8 mouse cellular contexts compared by ENCODE assay signal in genomic region chr10:61536130-61537035, GRCm38 (mm10). TPM values are rescaled to one million over a fixed set of nuclear protein-coding genes. Genes with fewer than 3 reads are reported as not detected.
DNase-seq lines count a peak whose midpoint lies in the region; ATAC-seq and TF ChIP-seq lines count a peak whose summit lies in the region.

No protein-coding gene starts in this region.

- intact Hi-C loops in gastrocnemius, postnatal 14 days (cut with DNase I; ENCODE audit: low total_unique reads) = no loop called here
- intact Hi-C loops in left cerebral cortex, adult 2 months (cut with DNase I) = no loop called here

- no peak overlapping the region for H3K4me3 ChIP-seq in hindbrain, embryonic 16.5 days (ENCODE audit: low read length)
- no peak overlapping the region for H3K4me3 ChIP-seq in liver, embryonic 16.5 days (ENCODE audit: low read depth, low read length)
- H3K4me3 ChIP-seq in neural tube, embryonic 14.5 days (ENCODE audit: low read depth, low read length) = no peak overlapping the region
- no peak overlapping the region for H3K4me3 ChIP-seq in left cerebral cortex, adult 2 months

- no peak for TF ChIP-seq CTCF in left cerebral cortex, adult 2 months (IDR thresholded peaks at IDR 0.05)

- H3K27ac ChIP-seq in hindbrain, embryonic 16.5 days (ENCODE audit: low read depth, low read length) = peak overlapping the region; percentile 48
- peak overlapping the region; percentile 40 for H3K27ac ChIP-seq in liver, embryonic 16.5 days (ENCODE audit: low read length)
- peak overlapping the region; percentile 22; the same call in 1 of the 2 replicates for H3K27ac ChIP-seq in neural tube, embryonic 14.5 days (ENCODE audit: low read depth, low read length)
- no peak overlapping the region for H3K27ac ChIP-seq in left cerebral cortex, adult 2 months

- no peaks in the 10 kb centered on the region for H3K36me3 ChIP-seq in hindbrain, embryonic 16.5 days (ENCODE audit: control insufficient read depth, insufficient read depth, low read length)
- H3K36me3 ChIP-seq in liver, embryonic 16.5 days (ENCODE audit: control insufficient read depth, insufficient read depth) = no peaks in the 10 kb centered on the region
- H3K36me3 ChIP-seq in neural tube, embryonic 14.5 days (ENCODE audit: control insufficient read depth, insufficient read depth, low read length) = no peaks in the 10 kb centered on the region

- 32% methylated on average over 20 of the region's 20 CpGs for whole genome bisulfite sequencing in hindbrain, embryonic 16.5 days
- WGBS in liver, embryonic 16.5 days (ENCODE audit: insufficient replicate concordance) = 35% methylated on average over 20 of the region's 20 CpGs
- 34% methylated on average over 20 of the region's 20 CpGs for WGBS in neural tube, embryonic 14.5 days

- peaks cover 39% of the 10 kb centered on the region for H3K4me1 ChIP-seq in hindbrain, embryonic 16.5 days (ENCODE audit: control insufficient read depth, insufficient read depth, low read depth, low read length)
- peaks cover 30% of the 10 kb centered on the region for H3K4me1 ChIP-seq in liver, embryonic 16.5 days (ENCODE audit: control insufficient read depth, low read depth, low read length)
- peaks cover 37% of the 10 kb centered on the region for H3K4me1 ChIP-seq in neural tube, embryonic 14.5 days (ENCODE audit: control insufficient read depth, insufficient read depth, low read length)

- peak overlapping the region; percentile 29 for H3K4me2 ChIP-seq in hindbrain, embryonic 16.5 days (ENCODE audit: low read length)
- no peak overlapping the region for H3K4me2 ChIP-seq in liver, embryonic 16.5 days (ENCODE audit: low read depth, low read length)
- no peak overlapping the region for H3K4me2 ChIP-seq in neural tube, embryonic 14.5 days (ENCODE audit: low read depth, low read length)

- H3K27me3 ChIP-seq in hindbrain, embryonic 16.5 days (replicated peaks; ENCODE audit: control insufficient read depth, insufficient read depth, low read length) = no peaks in the 10 kb centered on the region
- H3K27me3 ChIP-seq in liver, embryonic 16.5 days (ENCODE audit: control insufficient read depth, insufficient read depth, low read depth, low read length) = no peaks in the 10 kb centered on the region
- H3K27me3 ChIP-seq in neural tube, embryonic 14.5 days (ENCODE audit: control insufficient read depth, insufficient read depth, low read length) = no peaks in the 10 kb centered on the region

- no peaks in the 10 kb centered on the region for H3K9me3 ChIP-seq in hindbrain, embryonic 16.5 days (ENCODE audit: control insufficient read depth, low read length)
- no peaks in the 10 kb centered on the region for H3K9me3 ChIP-seq in liver, embryonic 16.5 days (replicated peaks; ENCODE audit: control insufficient read depth, low read length)
- no peaks in the 10 kb centered on the region for H3K9me3 ChIP-seq in neural tube, embryonic 14.5 days (ENCODE audit: control insufficient read depth, low read length)

- peak; percentile 34; the same call in 1 of the 2 replicates for ATAC-seq in hindbrain, embryonic 16.5 days
- peak; percentile 59 for ATAC-seq in liver, embryonic 16.5 days (ENCODE audit: low read depth)
- ATAC-seq in neural tube, embryonic 14.5 days (ENCODE audit: low read depth) = peak; percentile 18; the same call in 1 of the 2 replicates

- H3K9ac ChIP-seq in hindbrain, embryonic 16.5 days (ENCODE audit: low read depth, low read length) = peak overlapping the region; percentile 43
- 0 out of 2 replicates have a peak overlapping the region, but pooled peaks have one; percentile 30 for H3K9ac ChIP-seq in liver, embryonic 16.5 days (ENCODE audit: low read depth, low read length)
- H3K9ac ChIP-seq in neural tube, embryonic 14.5 days (replicated peaks; ENCODE audit: low read depth, low read length) = no peak overlapping the region

- peak; percentile 26 for DNase-seq in embryo, embryonic 10 days (ENCODE audit: low spot score)
- DNase-seq in embryo, embryonic 10.5 days (ENCODE audit: low spot score) = no peak
- peak; percentile 57 for DNase-seq in cerebellum, adult 11-12 months
- DNase-seq in gastrocnemius, postnatal 14 days = peak; percentile 81
- no peak for DNase-seq in left cerebral cortex, adult 2 months (ENCODE audit: extremely low spot score in 1 of 2, low spot score in 2 of 2)

RNA-seq across cellular contexts. Expression of gene Npffr1, which starts 58.9 kb away (rescaled TPM):
- total RNA-seq in gastrocnemius, postnatal 14 days (2021) = under 1 TPM in 1 of 2 experiments, not detected in 1; 0.07 TPM
- polyA plus RNA-seq in hindbrain, embryonic 16.5 days (2015; fragmentation: Nextera tagmentation; extraction: Ambion mirVana) = 0.97 and 1.5 TPM in 2 replicates
- polyA plus RNA-seq in liver, embryonic 16.5 days (2015; fragmentation: Nextera tagmentation; extraction: Ambion mirVana) = not detected in 2 replicates
- 0.36 and 0.67 TPM in 2 replicates for polyA plus RNA-seq in neural tube, embryonic 14.5 days (2014; fragmentation: Nextera tagmentation; extraction: Ambion mirVana)
- total RNA-seq in left cerebral cortex, adult 2 months (2021) = 1 to 10 TPM; 1.9 to 2.2 TPM

Comparison
In these comparisons a context has a peak if more than half of its experiments do, and no peak if none do; other contexts are left out.
1. DNase-seq: peak in embryo, embryonic 10 days (single experiment), cerebellum, adult 11-12 months (single experiment) and gastrocnemius, postnatal 14 days (single experiment); none in embryo, embryonic 10.5 days (single experiment) and left cerebral cortex, adult 2 months (0 of 2).
2. Peak in every context shown above with its lines, with median percentiles within 50 percentile points of each other: ATAC-seq.